Mouse (Mus musculus) intestine, embryonic 15.5 days (tissue): ENCODE measurements around the gene Runx1. TPM values are rescaled to one million over a fixed set of nuclear protein-coding genes. Genes with fewer than 3 reads are reported as not detected.

Experiments used
- ATAC-seq: fragments of 200-750 bp; cut with Nextera tagmentation; 2 replicates; pipeline ENCODE4 v1.8.0; 2017; ENCODE audit warnings: moderate TSS enrichment, moderate library complexity
- H3K27ac ChIP-seq: fragments of 300-500 bp; sonication (generic); 2 replicates; pipeline ENCODE4 v1.5.1; 2015; ENCODE audit warnings: mild to moderate bottlenecking, inconsistent platforms
- H3K27me3 ChIP-seq: fragments of 300-500 bp; sonication (generic); replicated peaks from 2 replicates; pipeline ENCODE4 v1.6.1; 2015; ENCODE audit warnings: inconsistent platforms
- H3K36me3 ChIP-seq: fragments of 300-500 bp; sonication (generic); 2 replicates; pipeline ENCODE4 v1.6.1; 2015; ENCODE audit warnings: inconsistent platforms
- H3K4me1 ChIP-seq: fragments of 300-500 bp; sonication (generic); replicated peaks from 2 replicates; pipeline ENCODE4 v1.6.1; 2015; ENCODE audit warnings: inconsistent platforms
- H3K4me2 ChIP-seq: fragments of 300-500 bp; sonication (generic); replicated peaks from 2 replicates; pipeline ENCODE4 v1.6.1; 2015; ENCODE audit warnings: mild to moderate bottlenecking, inconsistent platforms
- H3K4me3 ChIP-seq: fragments of 300-500 bp; sonication (generic); replicated peaks from 2 replicates; pipeline ENCODE4 v1.5.1; 2015; ENCODE audit warnings: inconsistent platforms
- H3K9ac ChIP-seq: fragments of 300-500 bp; sonication (generic); 2 replicates; pipeline ENCODE4 v1.6.1; 2015; ENCODE audit warnings: inconsistent platforms
- H3K9me3 ChIP-seq: fragments of 300-500 bp; sonication (generic); 2 replicates; pipeline ENCODE4 v1.6.1; 2016; ENCODE audit warnings: inconsistent platforms
- WGBS: fragments of 180-500 bp; shearing (Covaris S2); methylation state at CpG from one replicate; pipeline ENCODE4 v1.1.7; 2015; 5-methylcytosine and 5-hydroxymethylcytosine counted together
- polyA plus RNA-seq: library from polyadenylated mRNA; unstranded; fragments of >200 nt; fragmentation: Nextera tagmentation; extraction: Ambion mirVana; gene quantifications from 2 replicates; pipeline ENCODE4 v1.2.1, GENCODE M21; 2015

The Runx1 gene
- polyA plus RNA-seq, 1 experiment from 2014 or later = 2.5 TPM

GRCm38 (mm10) chr16:92699531-92700397 lies 126.2 kb downstream of the Runx1 start:
- Histone ChIP-seq H3K4me1 (peaks cover 28% of the 10 kb centered on the region), H3K4me3 (no peak overlapping the region), H3K9me3 (no peaks in the 10 kb centered on the region), H3K27me3 (peaks cover 32% of the 10 kb centered on the region), H3K9ac (0 out of 2 replicates have a peak overlapping the region, but pooled peaks have one; percentile 17), H3K4me2 (peak overlapping the region; percentile 98), H3K36me3 (no peaks in the 10 kb centered on the region), H3K27ac (no peak overlapping the region)
- 5% methylated on average over 27 of the region's 27 CpGs for WGBS
- ATAC-seq = no peak

- peaks cover 35% of the 10 kb centered on the region for H3K27me3 ChIP-seq
- peak; percentile 80 for ATAC-seq
- no peaks in the 10 kb centered on the region for H3K9me3 ChIP-seq
- peaks cover 30% of the 10 kb centered on the region for H3K4me1 ChIP-seq
- H3K9ac ChIP-seq = peak overlapping the region; percentile 61
- no peaks in the 10 kb centered on the region for H3K36me3 ChIP-seq
- peak overlapping the region; percentile 98 for H3K4me2 ChIP-seq
- under 1% methylated on average over 26 of the region's 26 CpGs for WGBS
- peak overlapping the region; percentile 56 for H3K4me3 ChIP-seq
- peak overlapping the region; percentile 63 for H3K27ac ChIP-seq
Observed at GRCm38 (mm10) chr16:92698612-92698998, 127.3 kb downstream of the Runx1 start.

DNA sequence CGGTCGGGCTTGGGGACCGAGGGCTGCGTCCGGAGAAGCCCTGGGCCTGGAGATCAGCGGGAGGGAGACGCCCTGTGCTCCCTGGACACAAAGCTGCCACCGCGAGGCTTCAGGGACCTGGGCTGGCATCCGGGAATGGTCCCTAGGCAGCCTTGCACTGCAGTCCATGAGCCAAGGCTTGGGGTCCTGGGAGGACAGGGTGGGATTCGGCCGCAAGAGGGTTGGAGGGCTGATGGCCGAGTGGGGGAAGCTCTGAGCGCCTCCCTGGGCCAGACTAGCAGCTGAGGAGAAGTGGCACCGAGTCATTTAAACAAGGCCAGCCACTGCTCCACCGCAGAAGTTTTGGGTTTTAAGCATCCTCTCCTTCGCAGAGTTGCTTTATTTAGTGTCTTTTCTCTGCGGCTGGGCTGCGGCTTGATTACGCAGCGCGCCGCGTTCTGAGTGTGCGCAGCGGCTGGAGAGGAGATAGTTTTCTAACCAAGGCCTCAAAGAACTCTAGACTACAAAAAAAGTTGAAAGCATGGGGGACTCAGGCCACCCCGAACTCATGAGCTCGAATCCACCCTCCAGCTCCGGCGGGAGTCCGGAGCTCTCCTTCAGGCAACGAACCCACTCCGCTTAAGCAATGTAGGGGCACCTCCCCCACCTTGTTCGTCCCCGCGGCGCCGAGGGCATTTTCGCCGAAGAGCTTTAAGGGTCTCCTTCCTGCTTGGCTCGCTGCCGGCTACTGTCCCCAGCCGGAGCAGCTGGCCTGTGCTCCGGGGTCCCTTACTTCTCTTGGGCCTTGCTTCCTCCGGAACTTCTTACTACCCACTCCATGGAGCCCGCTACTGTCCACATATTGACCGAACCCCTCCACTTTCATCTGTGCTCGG lies 128.0 kb downstream of the Runx1 start:
- Histone ChIP-seq H3K27me3 (peaks cover 41% of the 10 kb centered on the region), H3K9ac (peak overlapping the region; percentile 61), H3K9me3 (no peaks in the 10 kb centered on the region), H3K4me2 (peak overlapping the region; percentile 98), H3K4me1 (peaks cover 30% of the 10 kb centered on the region), H3K4me3 (peak overlapping the region; percentile 56), H3K36me3 (no peaks in the 10 kb centered on the region), H3K27ac (peak overlapping the region; percentile 63)
- WGBS = under 1% methylated on average over 48 of the region's 48 CpGs
- peak; percentile 41 for ATAC-seq

GRCm38 (mm10) chr16:92697227-92697736 lies 128.7 kb downstream of the Runx1 start:
- Histone ChIP-seq H3K9me3 (no peaks in the 10 kb centered on the region), H3K27ac (peak overlapping the region; percentile 63), H3K4me1 (peaks cover 30% of the 10 kb centered on the region), H3K9ac (peak overlapping the region; percentile 61), H3K4me3 (peak overlapping the region; percentile 56), H3K36me3 (no peaks in the 10 kb centered on the region), H3K4me2 (peak overlapping the region; percentile 98), H3K27me3 (peaks cover 42% of the 10 kb centered on the region)
- peak; percentile 93 for ATAC-seq
- WGBS = under 1% methylated on average over 53 of the region's 53 CpGs

DNA sequence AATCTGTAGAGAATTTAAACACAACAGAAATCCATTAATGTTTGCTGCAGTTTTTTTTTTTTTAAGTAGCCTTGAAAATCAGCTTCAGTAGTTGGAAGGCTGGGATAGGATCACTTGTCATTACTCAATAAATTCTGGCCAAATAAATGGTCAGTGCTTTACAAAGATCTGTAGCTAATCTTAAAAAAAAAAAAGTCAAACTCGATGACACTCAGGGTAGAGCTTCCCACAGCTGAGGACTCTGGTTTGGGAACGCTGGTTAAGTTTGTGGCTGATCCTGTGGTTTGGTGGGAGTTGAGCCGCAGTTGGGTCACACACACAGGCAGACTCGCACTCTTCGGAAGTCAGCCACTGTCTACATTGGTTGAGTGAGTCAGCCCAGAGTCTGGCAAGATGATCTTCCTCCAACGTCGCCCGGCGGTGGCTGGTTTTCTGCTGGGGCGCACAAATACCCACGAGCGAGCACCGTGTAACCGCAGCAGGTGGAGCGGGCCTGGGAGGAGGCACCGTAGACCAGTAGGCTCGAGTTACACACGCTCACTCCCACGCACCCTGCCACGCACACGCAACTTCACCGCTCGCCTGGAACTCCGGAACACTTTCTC lies 129.4 kb downstream of the Runx1 start:
- H3K9ac ChIP-seq = no peak overlapping the region; the same call in 1 of the 2 replicates
- under 1% methylated on average over 24 of the region's 24 CpGs for WGBS

DNA sequence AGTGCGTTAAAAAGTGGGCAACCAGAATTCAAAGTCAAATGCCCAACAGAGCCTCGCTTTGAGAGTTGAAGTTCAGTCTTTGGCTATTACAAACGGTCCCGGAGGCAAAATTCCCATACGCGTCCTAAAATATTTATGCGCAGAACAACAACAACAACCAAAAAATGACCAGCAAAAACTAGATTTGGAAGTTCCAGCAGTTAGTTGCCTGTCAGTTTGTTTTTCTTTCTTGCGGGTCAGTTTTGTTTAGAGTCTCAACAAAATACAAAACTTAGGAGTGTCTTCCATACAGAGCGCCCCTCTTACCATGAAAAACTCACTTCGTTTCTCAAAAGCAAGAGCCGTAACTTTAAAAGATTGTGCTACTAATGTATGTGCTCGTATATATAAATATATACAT lies 130.0 kb downstream of the Runx1 start:
- H3K27ac ChIP-seq = no peak overlapping the region
- H3K9me3 ChIP-seq = no peaks in the 10 kb centered on the region
- peak overlapping the region; percentile 36 for H3K4me3 ChIP-seq
- H3K4me1 ChIP-seq = peaks cover 30% of the 10 kb centered on the region
- H3K4me2 ChIP-seq = peak overlapping the region; percentile 67
- H3K36me3 ChIP-seq = no peaks in the 10 kb centered on the region
- no peak overlapping the region for H3K9ac ChIP-seq
- WGBS = 8% methylated on average over 12 of the region's 12 CpGs
- peaks cover 46% of the 10 kb centered on the region for H3K27me3 ChIP-seq
- ATAC-seq = no peak

More for the DNA sequence above, 129.4 kb downstream of the Runx1 start:
- H3K9me3 ChIP-seq = no peaks in the 10 kb centered on the region
- H3K27me3 ChIP-seq = peaks cover 44% of the 10 kb centered on the region
- H3K36me3 ChIP-seq = no peaks in the 10 kb centered on the region
- peak overlapping the region; percentile 56 for H3K4me3 ChIP-seq
- peak overlapping the region; percentile 98 for H3K4me2 ChIP-seq
- no peak for ATAC-seq
- no peak overlapping the region for H3K27ac ChIP-seq
- H3K4me1 ChIP-seq = peaks cover 30% of the 10 kb centered on the region

- peak overlapping the region; percentile 21; the same call in 1 of the 2 replicates for H3K9ac ChIP-seq
- WGBS = under 1% methylated on average over 43 of the region's 43 CpGs
- H3K4me3 ChIP-seq = peak overlapping the region; percentile 36
- H3K36me3 ChIP-seq = no peaks in the 10 kb centered on the region
- H3K9me3 ChIP-seq = no peaks in the 10 kb centered on the region
- no peak for ATAC-seq
- H3K4me2 ChIP-seq = peak overlapping the region; percentile 67
- H3K4me1 ChIP-seq = peaks cover 30% of the 10 kb centered on the region
- H3K27ac ChIP-seq = no peak overlapping the region
- peaks cover 44% of the 10 kb centered on the region for H3K27me3 ChIP-seq
Observed at GRCm38 (mm10) chr16:92695200-92695921, 130.6 kb downstream of the Runx1 start.

DNA sequence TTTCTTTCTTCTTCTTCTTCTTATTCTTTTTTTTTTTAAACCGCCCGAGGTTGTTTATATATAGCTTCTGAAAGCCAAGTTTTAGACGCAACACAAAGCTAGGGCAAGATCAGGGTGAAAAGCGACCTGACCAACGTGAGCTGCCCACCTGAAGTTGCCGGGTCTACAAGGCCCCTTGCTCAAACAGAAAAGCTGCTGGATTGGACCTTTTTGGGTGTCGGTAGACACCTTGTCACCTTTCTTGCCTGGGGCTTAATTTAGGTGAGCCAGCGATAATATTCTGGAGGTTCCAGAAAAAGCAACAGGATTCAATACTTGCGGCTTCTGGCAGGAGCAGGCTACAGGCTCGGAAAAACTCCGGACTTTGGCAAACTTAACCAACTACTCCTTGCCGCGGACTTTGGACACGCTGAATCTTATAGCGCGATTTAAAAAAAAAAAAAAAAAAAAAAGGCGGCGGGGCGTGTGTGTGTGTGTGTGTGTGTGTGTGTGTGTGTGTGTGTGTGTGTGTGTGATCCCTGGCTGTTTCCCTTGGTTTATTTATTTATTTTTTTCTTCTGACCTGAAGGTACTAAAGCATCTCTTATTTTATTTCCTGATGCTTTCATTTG lies 131.3 kb downstream of the Runx1 start:
- peak overlapping the region; percentile 67 for H3K4me2 ChIP-seq
- H3K9ac ChIP-seq = no peak overlapping the region
- H3K27me3 ChIP-seq = peaks cover 39% of the 10 kb centered on the region
- no peaks in the 10 kb centered on the region for H3K36me3 ChIP-seq
- ATAC-seq = no peak
- peaks cover 28% of the 10 kb centered on the region for H3K4me1 ChIP-seq
- H3K27ac ChIP-seq = no peak overlapping the region
- WGBS = 8% methylated on average over 19 of the region's 19 CpGs
- no peaks in the 10 kb centered on the region for H3K9me3 ChIP-seq
- H3K4me3 ChIP-seq = peak overlapping the region; percentile 36

GRCm38 (mm10) chr16:92690759-92691158 lies 135.2 kb downstream of the Runx1 start:
- Histone ChIP-seq H3K9ac (no peak overlapping the region), H3K36me3 (no peaks in the 10 kb centered on the region), H3K27me3 (peaks cover 24% of the 10 kb centered on the region), H3K4me1 (peaks cover 14% of the 10 kb centered on the region), H3K9me3 (no peaks in the 10 kb centered on the region), H3K4me2 (no peak overlapping the region), H3K4me3 (no peak overlapping the region), H3K27ac (no peak overlapping the region)
- WGBS = 76% methylated on average over 7 of the region's 7 CpGs
- ATAC-seq = no peak

DNA sequence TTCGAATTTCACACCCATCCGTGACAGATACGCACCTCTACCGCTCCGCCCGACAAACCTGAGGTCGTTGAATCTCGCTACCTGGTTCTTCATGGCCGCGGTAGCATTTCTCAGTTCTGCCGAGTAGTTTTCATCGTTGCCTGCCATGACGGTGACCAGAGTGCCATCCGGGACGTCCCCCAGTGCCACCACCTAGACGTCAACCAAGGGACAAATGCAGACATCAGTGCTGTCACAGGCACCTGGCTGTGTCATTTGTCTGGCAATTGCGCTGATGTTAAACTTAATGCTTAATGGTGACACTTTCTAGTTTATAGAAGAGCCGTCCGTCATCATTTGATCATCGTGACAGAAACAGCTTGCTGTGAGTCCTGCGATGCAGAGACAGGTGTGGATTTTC lies 137.0 kb downstream of the Runx1 start:
- Histone ChIP-seq H3K27ac (no peak overlapping the region), H3K4me3 (no peak overlapping the region)
- 94% methylated on average over 21 of the region's 21 CpGs for WGBS

DNA sequence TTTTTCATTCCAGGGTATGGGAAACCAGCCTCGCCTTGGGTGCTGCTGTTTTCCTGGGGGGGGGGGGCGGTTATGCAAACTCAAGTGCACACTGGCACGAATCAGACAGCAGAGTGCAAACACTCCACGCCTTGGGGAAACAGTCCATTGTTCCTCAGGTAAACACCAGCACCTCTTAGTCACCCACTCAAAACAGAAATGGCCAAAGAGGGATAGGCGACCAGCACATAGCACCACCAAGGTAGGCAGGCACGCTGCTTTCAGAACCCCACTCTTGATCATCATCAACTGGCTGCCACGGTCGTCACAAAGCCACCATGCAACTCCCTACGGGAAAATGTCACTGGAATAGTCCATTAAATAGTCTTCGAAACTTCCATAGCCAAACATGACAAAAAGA lies 139.0 kb downstream of the Runx1 start:
- H3K27me3 ChIP-seq = peaks cover 9% of the 10 kb centered on the region; the same call in 1 of the 2 replicates
- WGBS = 82% methylated on average over 10 of the region's 10 CpGs
- no peak overlapping the region for H3K4me3 ChIP-seq
- H3K36me3 ChIP-seq = no peaks in the 10 kb centered on the region
- H3K27ac ChIP-seq = no peak overlapping the region
- 0 out of 2 replicates have a peak, but pooled peaks cover 11% of the 10 kb centered on the region for H3K4me1 ChIP-seq
- no peak for ATAC-seq
- no peak overlapping the region for H3K9ac ChIP-seq
- no peak overlapping the region for H3K4me2 ChIP-seq
- no peaks in the 10 kb centered on the region for H3K9me3 ChIP-seq

More for the DNA sequence above, 137.0 kb downstream of the Runx1 start:
- 0 out of 2 replicates have a peak, but pooled peaks cover 11% of the 10 kb centered on the region for H3K4me1 ChIP-seq
- H3K9ac ChIP-seq = no peak overlapping the region
- no peaks in the 10 kb centered on the region for H3K9me3 ChIP-seq
- no peaks in the 10 kb centered on the region for H3K36me3 ChIP-seq
- H3K4me2 ChIP-seq = no peak overlapping the region
- peaks cover 16% of the 10 kb centered on the region for H3K27me3 ChIP-seq
- ATAC-seq = no peak
